Mouse (Mus musculus) retina, postnatal 1 day (tissue): ENCODE measurements around the gene Disp3.
A peak's percentile ranks its signal among the peaks of the same experiment; 100 is the strongest.

ENCODE experiments used
- DNase-seq: peaks from one replicate; pipeline ENCODE4 v3.0.0-alpha.2; 2012

Disp3 gene

GRCm38 (mm10) chr4:148288055-148288549, 337 bp upstream of the Disp3 start:
- peak; percentile 96 for DNase-seq

GRCm38 (mm10) chr4:148287041-148287440, 724 bp downstream of the Disp3 start:
- DNase-seq = no peak

GRCm38 (mm10) chr4:148286226-148287031, 1.3 kb downstream of the Disp3 start:
- peak; percentile 83 for DNase-seq

GRCm38 (mm10) chr4:148284219-148284618, 3.5 kb downstream of the Disp3 start:
- peak; percentile 32 for DNase-seq

- DNase-seq = no peak
Observed at GRCm38 (mm10) chr4:148276816-148277491, 10.8 kb downstream of the Disp3 start.

- no peak for DNase-seq
Observed at GRCm38 (mm10) chr4:148274671-148275070, 13.1 kb downstream of the Disp3 start.

- DNase-seq = no peak
Observed at GRCm38 (mm10) chr4:148273229-148273628, 14.5 kb downstream of the Disp3 start.

GRCm38 (mm10) chr4:148271656-148272055, 16.1 kb downstream of the Disp3 start:
- DNase-seq = peak; percentile 35

- DNase-seq = no peak
Observed at GRCm38 (mm10) chr4:148266973-148267507, 20.7 kb downstream of the Disp3 start.

- no peak for DNase-seq
Observed at GRCm38 (mm10) chr4:148259941-148260340, 27.8 kb downstream of the Disp3 start.

- peak; percentile 30 for DNase-seq
Observed at GRCm38 (mm10) chr4:148249341-148249740, 38.4 kb downstream of the Disp3 start.

GRCm38 (mm10) chr4:148240387-148240786, 47.4 kb downstream of the Disp3 start:
- DNase-seq = no peak

- peak; percentile 55 for DNase-seq
Observed at GRCm38 (mm10) chr4:148239474-148240130, 48.2 kb downstream of the Disp3 start.

- DNase-seq = no peak
Observed at GRCm38 (mm10) chr4:148238919-148239318, 48.8 kb downstream of the Disp3 start.

GRCm38 (mm10) chr4:148238218-148238617, 49.5 kb downstream of the Disp3 start:
- peak; percentile 53 for DNase-seq

GRCm38 (mm10) chr4:148236664-148237063, 51.1 kb downstream of the Disp3 start:
- DNase-seq = peak; percentile 50

GRCm38 (mm10) chr4:148233061-148233460, 54.7 kb downstream of the Disp3 start:
- DNase-seq = no peak

GRCm38 (mm10) chr4:148232615-148233014, 55.1 kb downstream of the Disp3 start:
- peak; percentile 57 for DNase-seq

- no peak for DNase-seq
Observed at GRCm38 (mm10) chr4:148232124-148232523, 55.6 kb downstream of the Disp3 start.

GRCm38 (mm10) chr4:148229646-148230045, 58.1 kb downstream of the Disp3 start:
- peak; percentile 76 for DNase-seq

- DNase-seq = no peak
Observed at GRCm38 (mm10) chr4:148222983-148223382, 64.8 kb downstream of the Disp3 start.

- peak; percentile 76 for DNase-seq
Observed at GRCm38 (mm10) chr4:148220656-148221055, 67.1 kb downstream of the Disp3 start.

GRCm38 (mm10) chr4:148218238-148218637, 69.5 kb downstream of the Disp3 start:
- DNase-seq = no peak
